Mouse (Mus musculus) left cerebral cortex, postnatal 25 days (tissue): ENCODE measurements around the gene Rslcan18. TPM values are rescaled to one million over a fixed set of nuclear protein-coding genes. Genes with fewer than 3 reads are reported as not detected.
A peak's percentile ranks its signal among the peaks of the same experiment; 100 is the strongest.
"Not testable (repeated sequence)": the region's sequence is repeated elsewhere in the genome, so short reads cannot be mapped to it uniquely, and the experiment has no call there.

Source experiments
- DNase-seq, 2 experiments: peaks; one replicate each; pipeline ENCODE4 v3.0.0; 2022; ENCODE audit warnings: low spot score in 2 of 2, mixed read lengths in 1 of 2
- intact Hi-C: fragments of 180-260 bp; cut with DNase I; formaldehyde crosslinking; loops from one replicate; pipeline ENCODE4 v1.15.1; 2025
- total RNA-seq, 2 experiments: library from RNA; stranded (reverse); gene quantifications; 2 replicates each; pipeline ENCODE4 v1.2.3; 2021

The Rslcan18 gene
- under 1 TPM; 0.30 to 0.69 TPM for total RNA-seq

DNA sequence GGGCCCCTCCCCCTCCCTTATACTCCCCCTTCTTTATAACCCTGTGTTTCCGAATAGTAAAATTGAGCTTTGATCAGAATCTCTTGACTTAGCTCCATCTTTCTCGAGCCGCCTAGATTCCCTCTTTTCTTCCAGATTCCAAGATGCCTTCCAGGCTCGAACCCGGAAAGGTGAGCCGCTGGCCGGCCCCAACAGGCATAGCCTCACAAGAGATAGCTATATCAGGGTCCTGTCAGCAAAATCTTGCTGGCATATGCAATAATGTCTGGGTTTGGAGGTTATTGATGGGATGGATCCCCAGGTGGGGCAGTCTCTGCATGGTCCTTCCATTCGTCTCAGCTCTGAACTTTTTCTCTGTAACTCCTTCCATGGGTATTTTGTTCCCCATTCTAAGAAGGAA lies at the start of gene Rslcan18:
Rslcan18 (minus strand) TSS at position 101 of the 400 bp plus-strand sequence.
- intact Hi-C loops, DNase-seq: not testable (repeated sequence)

DNA sequence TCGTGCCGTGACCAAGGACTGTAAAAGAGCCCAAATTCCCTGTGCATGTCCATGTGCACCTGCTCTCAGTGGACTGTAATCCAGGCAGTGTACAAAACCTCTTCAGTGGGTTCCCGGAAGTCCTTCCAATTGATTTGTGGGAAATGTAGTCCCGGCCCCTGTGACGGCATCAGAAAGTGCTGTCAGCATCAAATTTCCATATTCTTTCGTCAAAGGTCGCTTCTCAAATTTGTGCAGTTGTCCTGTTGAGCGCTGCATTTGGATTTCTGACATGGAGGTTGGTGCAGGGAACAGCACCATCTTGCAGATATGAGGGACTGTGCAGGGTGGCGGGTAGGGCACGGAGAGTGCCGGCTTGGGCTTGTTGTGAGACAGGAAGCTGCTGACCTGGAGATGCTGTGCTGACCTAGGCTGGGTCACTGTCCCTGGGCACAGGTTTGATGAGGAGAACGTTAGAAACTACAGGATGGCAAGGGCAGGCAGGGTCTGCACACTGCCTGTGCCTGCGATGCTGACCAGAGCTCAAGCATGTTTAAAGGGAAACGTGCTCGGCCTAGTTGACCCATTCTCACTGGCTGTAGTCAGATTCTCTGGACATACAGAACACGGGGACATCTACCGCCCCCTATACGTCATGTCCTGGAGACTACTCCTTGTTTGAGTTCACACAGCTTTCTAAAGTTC lies 12.1 kb upstream of the Rslcan18 start:
- intact Hi-C loops, result loop anchor here (1.0 to 2.0 kb wide), 3 partner anchors 20 to 179 kb away; partner anchors contain the start of genes Gm28557, Zfp457 and Zfp712
- peak; percentile 89 to 96 for DNase-seq

DNA sequence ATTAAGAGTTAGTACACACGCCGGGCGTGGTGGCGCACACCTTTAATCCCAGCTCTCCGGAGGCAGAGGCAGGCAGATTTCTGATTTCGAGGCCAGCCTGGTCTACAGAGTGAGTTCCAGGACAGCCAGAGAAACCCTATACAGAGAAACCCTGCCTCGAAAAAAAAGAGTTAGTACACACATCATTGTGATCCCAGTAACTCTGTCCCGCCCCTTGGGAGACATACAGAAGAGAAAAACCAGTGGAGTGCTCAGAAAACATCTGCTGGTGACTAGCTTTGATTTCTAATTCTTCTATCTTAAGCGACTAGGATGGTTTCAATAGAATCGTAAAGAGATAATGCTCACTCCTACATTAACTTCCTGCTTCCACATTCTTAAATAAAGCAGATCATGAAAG lies 11.4 kb upstream of the Rslcan18 start:
- intact Hi-C loops, DNase-seq: not testable (repeated sequence)

DNA sequence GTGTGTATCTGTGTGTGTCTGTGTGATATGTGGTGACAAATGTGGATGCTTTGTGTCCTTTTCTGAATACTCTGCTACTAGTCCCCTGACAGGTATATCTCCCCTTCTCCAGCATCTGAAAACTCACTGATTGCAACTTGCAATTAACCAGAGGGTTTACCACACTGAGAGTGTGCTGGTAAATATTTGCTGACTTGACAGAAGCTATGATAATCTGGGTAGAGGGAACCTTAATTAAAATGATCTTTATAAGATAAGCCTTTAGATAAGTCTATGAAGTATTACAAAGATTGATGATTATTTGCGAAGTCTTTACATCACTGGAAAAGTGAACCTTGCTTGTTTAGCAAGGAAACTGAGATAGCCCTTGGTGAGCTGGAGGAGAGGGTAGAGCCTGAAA lies 8.4 kb upstream of the Rslcan18 start:
- intact Hi-C loops, result no loop called here

DNA sequence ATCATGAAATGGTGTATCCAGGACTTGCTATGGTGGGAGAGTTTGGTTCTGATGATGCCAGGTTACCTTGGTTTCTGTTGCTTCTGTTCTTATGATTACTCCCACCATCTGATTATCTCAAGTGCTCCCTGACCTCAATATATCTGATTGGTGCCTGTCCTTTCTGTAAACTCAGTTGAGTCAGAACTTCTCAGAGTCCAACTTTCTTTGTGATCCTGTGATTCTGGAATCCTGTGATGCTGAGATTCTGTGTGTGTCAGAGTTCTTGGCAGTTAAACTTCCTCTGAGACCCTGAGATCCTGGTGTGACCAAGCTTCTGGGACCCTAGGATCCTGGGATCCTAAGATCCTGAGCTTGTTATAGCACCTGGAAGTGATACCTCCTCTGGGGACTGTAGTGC lies 5.3 kb upstream of the Rslcan18 start, which contains the start of gene Zfp759:
Zfp759 (plus strand) TSS at position 301 of the 400 bp plus-strand sequence.
- intact Hi-C loops, DNase-seq: not testable (repeated sequence)

More for the DNA sequence above, 8.4 kb upstream of the Rslcan18 start:
- no peak for DNase-seq

DNA sequence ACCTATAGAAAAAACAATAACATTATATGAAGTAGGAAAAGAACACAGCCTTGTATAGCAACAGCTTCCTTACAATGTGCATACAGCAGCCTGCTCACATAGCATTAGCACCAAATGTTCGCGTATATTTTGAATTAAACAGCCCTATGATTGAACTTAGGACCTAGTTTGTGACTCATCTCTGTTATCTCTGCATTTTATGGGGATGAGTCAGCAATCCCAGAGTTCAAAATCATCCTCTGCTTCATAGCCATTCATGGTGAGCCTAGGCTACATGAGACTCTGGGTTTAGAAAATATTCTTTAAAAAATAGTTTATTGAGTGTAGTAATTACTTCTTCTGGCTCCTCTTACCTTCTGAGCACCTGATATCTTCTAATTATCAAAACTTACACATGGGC lies 2.8 kb downstream of the Rslcan18 start:
- no peak for DNase-seq
- intact Hi-C loops, result no loop called here

DNA sequence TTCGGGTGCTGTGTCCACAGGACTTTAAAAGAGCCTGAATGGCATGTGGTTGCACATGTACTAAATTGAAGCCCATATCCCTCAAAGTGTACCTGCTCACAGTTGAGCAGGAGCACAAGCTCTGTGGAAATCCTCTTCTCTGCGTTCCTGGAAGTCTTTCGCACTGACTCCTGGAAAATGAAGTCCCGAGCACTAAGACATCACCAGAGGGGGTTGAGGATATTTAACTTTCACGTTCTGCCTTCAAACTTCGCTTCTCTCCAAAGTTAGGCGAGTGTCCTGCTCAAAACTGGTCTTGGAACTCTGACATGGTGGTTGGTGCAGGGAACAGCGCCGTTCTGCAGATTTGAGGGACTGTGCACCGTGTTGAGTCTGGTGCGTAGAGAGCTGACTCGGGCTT lies 4.0 kb downstream of the Rslcan18 start:
- DNase-seq, result peak; percentile 33 to 55
- intact Hi-C loops, result no loop called here

DNA sequence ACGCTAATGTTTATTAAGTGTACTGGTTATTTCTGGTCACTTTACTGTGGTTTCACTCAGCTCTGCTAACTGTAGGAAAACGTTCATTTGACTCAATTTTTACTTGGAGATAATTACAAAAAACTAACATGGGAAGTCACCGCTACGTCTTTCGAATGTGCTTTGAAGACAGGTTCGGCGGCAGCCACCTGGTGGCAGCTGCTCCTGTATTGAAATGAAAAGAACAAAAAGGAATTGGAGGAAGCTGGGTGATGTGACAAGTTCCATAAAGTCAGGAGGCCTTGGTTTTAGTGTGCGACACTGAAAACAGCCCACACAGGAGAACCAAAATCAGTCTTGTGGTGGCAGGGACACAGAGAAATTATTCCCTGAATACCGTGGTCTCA lies 7.2 kb downstream of the Rslcan18 start:
- intact Hi-C loops, result loop anchor here (1.0 to 2.0 kb wide), 6 partner anchors 19 to 251 kb away; partner anchors contain the start of genes Gm28044, Zfp455, Zfp457 and Zfp712

DNA sequence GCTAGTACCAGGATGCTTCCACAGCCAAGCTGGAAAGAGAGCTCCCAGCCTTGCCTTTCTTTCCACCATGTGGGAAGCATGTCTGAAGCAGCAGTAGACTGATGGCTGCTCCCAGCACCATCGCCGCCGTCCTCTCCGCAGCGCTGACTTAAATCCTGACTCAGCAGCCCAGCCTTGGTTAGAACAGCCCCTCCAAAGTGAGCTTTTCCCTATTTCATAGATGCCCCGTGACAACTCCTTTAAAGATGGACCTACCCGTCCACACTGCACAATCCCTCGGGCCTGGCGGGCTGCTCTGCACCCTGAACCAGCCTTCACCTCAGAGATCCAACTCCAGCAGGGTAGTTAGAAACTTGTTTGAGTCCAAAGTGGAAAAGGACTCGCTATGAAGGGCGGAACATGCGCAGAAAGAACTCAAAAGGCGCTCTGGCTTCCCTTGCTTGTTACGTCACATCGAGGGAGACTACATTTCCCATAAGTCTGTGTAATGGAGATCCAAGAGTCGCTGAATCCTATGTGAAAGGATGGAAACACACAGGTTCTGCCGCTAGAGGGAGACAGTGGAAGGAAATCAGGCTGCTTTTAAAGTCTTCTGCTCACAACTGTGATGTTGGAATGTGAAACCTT lies 7.8 kb downstream of the Rslcan18 start, which contains the start of gene Gm28557:
Gm28557 (minus strand) TSS at position 411 of the 627 bp plus-strand sequence.
- intact Hi-C loops, result loop anchor here (1.0 to 2.0 kb wide), 6 partner anchors 20 to 252 kb away; partner anchors contain the start of genes Gm28044, Zfp455, Zfp457 and Zfp712
- peak; percentile 94 to 99 for DNase-seq

More for the DNA sequence above, 7.2 kb downstream of the Rslcan18 start:
- DNase-seq, result no peak

DNA sequence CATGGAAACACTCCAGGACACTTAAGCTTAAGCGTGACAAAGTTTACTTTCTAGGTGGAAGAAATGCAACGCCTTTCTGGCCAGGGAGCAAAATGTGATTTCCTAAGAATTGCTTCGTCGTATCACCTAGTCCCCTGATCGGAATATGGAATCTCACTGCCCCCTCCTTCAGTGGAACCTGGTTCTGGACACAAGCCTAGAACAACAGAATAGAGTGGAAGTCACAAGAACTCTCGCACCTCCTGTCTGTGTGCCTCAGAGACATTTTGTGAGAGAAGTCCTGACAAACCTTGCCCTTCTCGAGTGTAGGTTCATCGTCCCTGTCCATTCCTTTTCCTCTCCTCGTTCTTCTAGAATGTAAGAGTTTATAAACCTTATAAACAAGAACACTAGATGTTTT lies 8.4 kb downstream of the Rslcan18 start:
- intact Hi-C loops, result loop anchor here (1.0 to 2.0 kb wide), 6 partner anchors 21 to 253 kb away; partner anchors contain the start of genes Gm28044, Zfp455, Zfp457 and Zfp712
- DNase-seq, result no peak

DNA sequence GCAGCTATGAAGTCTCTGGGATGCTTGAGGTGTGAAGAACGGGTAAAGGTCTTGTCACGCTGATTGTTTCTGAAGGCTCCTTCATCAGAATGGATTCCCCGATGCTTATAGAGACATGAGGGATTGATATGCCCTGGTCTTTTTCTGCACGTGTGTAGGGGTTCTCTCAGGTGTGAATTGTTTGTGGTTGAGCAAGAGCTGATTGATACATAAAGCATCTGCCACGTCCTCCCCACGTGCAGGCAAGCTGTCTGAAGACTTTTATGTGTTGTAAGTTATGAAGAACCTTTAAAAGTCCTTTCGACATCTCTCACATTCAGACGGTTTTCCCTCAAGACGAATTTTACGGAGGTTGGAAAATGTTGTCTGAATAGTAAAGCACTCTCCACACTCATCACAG lies 18.2 kb downstream of the Rslcan18 start, which contains the start of gene Zfp708:
Zfp708 (minus strand) TSS at position 101 of the 400 bp plus-strand sequence.
- intact Hi-C loops, result no loop called here
- no peak for DNase-seq

DNA sequence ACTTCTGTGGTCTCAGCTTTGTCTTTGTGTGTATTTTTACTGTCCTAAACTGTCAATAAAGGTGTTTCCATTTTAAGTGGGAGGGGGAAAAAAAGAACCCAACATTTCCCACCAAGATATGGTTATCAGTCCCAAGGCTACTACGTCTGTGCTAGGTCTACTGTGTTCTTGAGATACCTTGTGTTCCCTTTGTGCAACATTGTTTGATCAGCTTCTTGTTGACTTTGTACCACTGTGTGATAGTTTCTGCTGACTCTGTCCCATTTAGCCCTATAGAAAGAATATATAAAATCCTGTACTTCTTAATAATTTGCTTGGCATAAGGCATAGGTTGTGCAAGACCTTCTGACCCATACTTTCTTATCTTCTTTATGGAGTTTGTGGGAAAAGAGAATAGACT lies 25.9 kb downstream of the Rslcan18 start:
- intact Hi-C loops, result no loop called here
- DNase-seq, result no peak

DNA sequence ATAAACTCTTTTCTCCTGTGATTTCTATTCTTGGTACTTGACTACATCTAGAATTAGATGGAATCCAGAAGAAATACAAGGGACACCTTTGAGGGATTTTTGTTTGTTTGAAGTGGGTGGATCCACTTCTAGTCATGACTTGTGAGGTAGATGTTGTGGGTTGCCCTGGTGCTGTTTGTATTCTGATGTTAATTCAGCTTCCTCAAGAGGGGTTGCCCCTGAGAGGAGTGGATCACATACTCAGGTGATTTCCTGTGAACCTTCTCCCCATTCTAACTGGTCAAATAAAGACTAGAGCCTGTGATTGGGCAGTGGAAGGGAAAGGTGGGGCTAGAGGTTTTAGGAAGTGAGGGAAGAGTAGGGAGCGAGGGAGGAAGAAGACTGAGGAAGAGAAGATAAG lies 34.1 kb downstream of the Rslcan18 start:
- intact Hi-C loops, result loop anchor here (1.0 to 2.0 kb wide), 2 partner anchors 21 to 26 kb away; partner anchors contain the start of genes Gm28557 and Zfp712
- DNase-seq, result no peak

DNA sequence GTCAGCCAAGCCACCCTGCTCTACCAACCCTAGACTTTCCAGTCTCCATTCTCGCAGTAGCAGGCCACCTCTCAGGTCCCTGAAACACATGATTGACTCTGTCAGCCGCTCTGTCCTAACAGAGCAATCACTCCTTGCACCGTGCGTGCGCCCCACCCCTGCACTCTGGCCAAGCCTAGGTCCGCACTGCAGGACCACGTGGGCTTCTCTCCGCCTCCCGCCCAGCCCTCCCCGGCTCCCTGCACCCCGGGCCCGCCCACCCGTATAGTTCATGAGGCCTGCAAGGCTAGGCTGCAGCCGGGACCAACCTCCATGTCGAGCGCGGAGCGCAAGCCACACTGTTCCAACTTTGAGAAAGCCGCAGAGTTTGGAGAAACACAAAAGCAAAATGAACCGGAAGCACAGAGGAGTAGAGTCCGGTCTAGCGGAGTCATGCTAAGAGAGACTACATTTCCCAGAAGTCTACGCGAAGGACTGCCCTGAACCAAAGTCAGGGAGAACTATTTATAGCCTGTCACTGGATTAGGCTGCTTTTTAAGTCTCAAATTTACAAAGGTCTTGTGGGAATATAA lies 34.8 kb downstream of the Rslcan18 start:
- intact Hi-C loops, result loop anchor here (1.0 to 2.0 kb wide), 2 partner anchors 20 to 27 kb away; partner anchors contain the start of genes Gm28557 and Zfp712
- DNase-seq, result peak; percentile 61 to 88

DNA sequence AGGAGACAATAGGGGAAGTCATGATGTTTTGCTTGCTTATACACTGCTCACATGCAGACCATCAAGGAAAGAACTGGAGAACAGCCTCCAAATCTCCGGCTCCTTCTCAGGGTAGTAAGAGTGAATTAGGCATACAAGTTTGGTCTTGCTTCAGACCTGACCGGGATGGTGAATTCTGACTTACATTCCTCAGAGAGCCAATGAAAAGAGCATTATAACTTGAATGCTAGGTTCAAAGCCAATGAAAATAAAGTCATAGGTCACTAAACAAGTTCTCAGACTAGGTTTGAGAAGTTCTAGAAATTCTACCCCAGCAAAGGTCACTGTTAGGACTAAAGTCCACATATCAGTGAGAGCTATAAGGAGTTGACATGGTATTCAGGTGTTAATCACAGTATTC lies 38.8 kb downstream of the Rslcan18 start:
- DNase-seq, result no peak
- intact Hi-C loops, result no loop called here

DNA sequence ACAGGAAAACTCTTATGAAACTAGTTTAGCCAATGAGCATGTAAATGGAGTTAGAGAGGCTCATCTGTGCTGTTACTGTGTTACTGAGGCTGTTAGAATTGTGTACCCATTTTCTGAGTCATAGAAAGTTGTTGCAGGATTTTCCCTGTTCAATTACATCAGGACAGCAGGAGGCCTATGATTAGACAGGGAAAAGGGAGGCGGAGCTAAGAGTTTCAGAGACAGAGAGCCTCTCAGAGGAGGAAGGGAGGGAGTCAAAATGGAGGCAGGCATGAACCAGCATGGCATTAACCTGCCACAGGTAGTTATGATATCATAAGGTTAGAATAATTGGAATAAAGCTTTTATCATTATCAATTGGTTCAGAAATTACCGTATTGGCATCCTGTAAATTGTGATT lies 43.3 kb downstream of the Rslcan18 start:
- no peak for DNase-seq
- intact Hi-C loops, result no loop called here

DNA sequence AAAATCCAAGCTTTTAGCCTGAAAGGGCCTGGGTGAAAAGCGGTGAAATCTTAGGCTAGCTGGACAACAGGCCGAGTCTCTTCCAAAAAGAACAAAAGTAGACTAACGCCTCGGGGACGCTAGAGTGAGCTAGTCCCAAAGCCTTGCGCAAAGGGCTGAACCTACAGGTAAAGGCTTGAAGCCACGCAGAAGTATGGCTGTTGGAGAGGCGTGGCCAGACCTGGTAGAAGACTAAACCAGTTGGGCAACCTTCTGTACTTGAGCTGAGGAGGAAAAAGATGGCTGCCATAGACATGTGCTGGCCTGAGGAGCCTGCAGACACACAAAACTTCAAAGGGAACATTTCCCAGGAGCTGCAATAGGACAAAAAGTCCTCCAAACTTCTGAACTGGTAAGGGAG lies 50.7 kb downstream of the Rslcan18 start:
- no peak for DNase-seq
- intact Hi-C loops, result no loop called here

DNA sequence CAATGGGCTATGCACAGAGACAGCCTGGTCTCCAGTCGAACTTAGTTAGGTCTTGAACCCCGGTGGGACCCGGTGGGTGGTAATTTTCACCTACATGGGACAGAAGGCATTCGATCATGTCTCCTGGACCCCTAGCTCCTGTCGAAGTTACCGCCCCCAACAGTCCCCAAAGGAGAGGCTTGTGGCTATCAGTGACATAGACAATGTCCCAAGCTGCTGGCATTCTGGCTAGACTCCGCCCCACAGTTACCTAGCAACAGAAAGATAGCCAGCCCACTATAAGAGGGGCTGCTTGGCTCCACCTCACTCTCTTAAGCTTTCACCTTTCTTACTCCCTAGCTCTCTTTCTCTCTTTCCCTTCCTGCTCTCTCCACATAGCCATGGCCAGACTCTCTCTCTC lies 53.6 kb downstream of the Rslcan18 start:
- intact Hi-C loops, result no loop called here

DNA sequence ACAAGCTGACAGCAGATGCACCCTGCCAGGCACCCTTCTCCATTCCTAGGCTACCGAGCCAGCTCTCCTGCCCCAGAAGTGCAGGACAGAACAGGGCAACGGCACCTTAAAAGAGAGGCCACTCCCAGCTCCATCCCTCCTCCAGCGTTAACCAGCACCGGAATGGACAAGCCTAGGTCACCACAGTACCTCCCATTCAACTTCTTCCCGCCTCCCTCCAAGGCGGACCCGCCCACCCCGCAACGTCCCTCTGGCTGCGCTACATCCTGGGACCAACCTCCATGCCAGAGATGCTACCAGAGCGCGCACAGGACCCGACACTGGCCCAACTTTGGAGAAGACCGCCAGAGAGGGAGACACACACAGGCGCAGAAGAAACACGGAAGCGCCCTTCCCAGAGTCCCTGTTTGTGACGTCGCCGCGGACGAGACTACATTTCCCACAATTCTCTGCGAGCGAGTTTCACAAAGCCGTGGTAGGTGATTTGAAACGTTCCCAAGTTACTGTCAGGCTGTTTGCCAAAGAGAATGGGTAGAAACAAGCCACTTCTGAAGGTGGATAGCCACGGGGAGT lies 55.2 kb downstream of the Rslcan18 start, which contains the start of gene Zfp712:
Zfp712 (minus strand) TSS at position 385 of the 573 bp plus-strand sequence.
- DNase-seq, result peak; percentile 94 to 97
- intact Hi-C loops, result loop anchor here (2.0 kb wide), 3 partner anchors 20 to 68 kb away; partner anchors contain the start of gene Gm28557

More for the DNA sequence above, 53.6 kb downstream of the Rslcan18 start:
- DNase-seq, result no peak
